Comparison of ENCODE assay signal across 10 mouse cellular contexts in genomic region chr14:20757370-20757907, GRCm38 (mm10). TPM values are rescaled to one million over a fixed set of nuclear protein-coding genes. Genes with fewer than 3 reads are reported as not detected.
A peak's percentile ranks its signal among the peaks of the same experiment; 100 is the strongest.
DNase-seq lines count a peak whose midpoint lies in the region; ATAC-seq lines count a peak whose summit lies in the region.
"Had no signal": no experiment of that assay in that cellular context is flagged by ENCODE, and none has a peak within 500 bp of the region (broad histone marks: within the 10 kb centered on the region; RNA-seq: fewer than 3 reads in every experiment).

No protein-coding gene starts in this region.

- H3K9me3 ChIP-seq in forebrain, embryonic 11.5 days (ENCODE audit: control insufficient read depth, low read length) = no peaks in the 10 kb centered on the region
- H3K9me3 ChIP-seq in forebrain, embryonic 13.5 days (replicated peaks) = no peaks in the 10 kb centered on the region

- DNase-seq in kidney, adult 18-20 months = peak; percentile 74
- DNase-seq in kidney, postnatal 14 days = no peak
- peak; percentile 33 for DNase-seq in urinary bladder, postnatal 14 days (ENCODE audit: low spot score)
- no peak for DNase-seq in urinary bladder, postnatal 36 days (ENCODE audit: low spot score in 2 of 2)
- peak; percentile 36 for DNase-seq in gastrocnemius, postnatal 10 days
- no peak for DNase-seq in forebrain, embryonic 11.5 days (ENCODE audit: low spot score)
- DNase-seq: embryo, embryonic 11 days; thymus, adult 18-20 months had no signal

- no peaks in the 10 kb centered on the region for H3K4me1 ChIP-seq in forebrain, embryonic 11.5 days (replicated peaks; ENCODE audit: control insufficient read depth, insufficient read depth, low read length)
- no peaks in the 10 kb centered on the region for H3K4me1 ChIP-seq in forebrain, embryonic 13.5 days

- ATAC-seq in forebrain, embryonic 11.5 days (replicated peaks; ENCODE audit: low FRiP score) = no peak
- ATAC-seq in forebrain, embryonic 13.5 days = no peak
- ATAC-seq: forebrain, embryonic 16.5 days had no signal

- no peak overlapping the region for H3K27ac ChIP-seq in forebrain, embryonic 11.5 days (ENCODE audit: low read depth, low read length)
- no peak overlapping the region for H3K27ac ChIP-seq in forebrain, embryonic 13.5 days

- H3K9ac ChIP-seq in forebrain, embryonic 11.5 days (ENCODE audit: low read length) = no peak overlapping the region
- H3K9ac ChIP-seq in forebrain, embryonic 13.5 days = no peak overlapping the region

- no peaks in the 10 kb centered on the region for H3K27me3 ChIP-seq in forebrain, embryonic 11.5 days (ENCODE audit: control insufficient read depth, insufficient read depth, low read length)
- no peaks in the 10 kb centered on the region for H3K27me3 ChIP-seq in forebrain, embryonic 13.5 days

- no peak overlapping the region for H3K4me3 ChIP-seq in forebrain, embryonic 11.5 days (ENCODE audit: low read depth, low read length)
- H3K4me3 ChIP-seq in forebrain, embryonic 13.5 days = no peak overlapping the region

- H3K4me2 ChIP-seq in forebrain, embryonic 11.5 days (ENCODE audit: low read depth, low read length, severe bottlenecking) = no peak overlapping the region
- H3K4me2 ChIP-seq in forebrain, embryonic 13.5 days = no peak overlapping the region

- peaks cover 3% of the 10 kb centered on the region; the same call in 1 of the 2 replicates for H3K36me3 ChIP-seq in forebrain, embryonic 11.5 days (ENCODE audit: control insufficient read depth, insufficient read depth, low read length)
- H3K36me3 ChIP-seq in forebrain, embryonic 13.5 days (ENCODE audit: poor library complexity, severe bottlenecking) = peaks cover 88% of the 10 kb centered on the region

- WGBS in forebrain, embryonic 11.5 days = 94% methylated on average over 22 of the region's 22 CpGs
- WGBS in forebrain, embryonic 13.5 days = 93% methylated on average over 22 of the region's 22 CpGs

RNA-seq across cellular contexts. Expression of gene Ndst2, which starts 23.1 kb away (rescaled TPM):
- total RNA-seq in gastrocnemius, postnatal 10 days (2021) = 10 to 100 TPM; 13.1 to 15.3 TPM
- polyA plus RNA-seq in forebrain, embryonic 11.5 days (2014; fragmentation: Nextera tagmentation; extraction: Ambion mirVana) = 25.7 and 32.5 TPM in 2 replicates
- 14.0 and 18.3 TPM in 2 replicates for polyA plus RNA-seq in forebrain, embryonic 13.5 days (2015; fragmentation: Nextera tagmentation; extraction: Ambion mirVana)

RNA-seq across cellular contexts. Expression of gene Camk2g, which starts 36.4 kb away (rescaled TPM):
- 100 to 1,000 TPM; 120 to 134 TPM for total RNA-seq in gastrocnemius, postnatal 10 days (2021)
- 46.8 and 52.0 TPM in 2 replicates for polyA plus RNA-seq in forebrain, embryonic 11.5 days (2014; fragmentation: Nextera tagmentation; extraction: Ambion mirVana)
- 60.7 and 81.8 TPM in 2 replicates for polyA plus RNA-seq in forebrain, embryonic 13.5 days (2015; fragmentation: Nextera tagmentation; extraction: Ambion mirVana)

RNA-seq across cellular contexts. Expression of gene Zswim8, which starts 50.1 kb away (rescaled TPM):
- total RNA-seq in gastrocnemius, postnatal 10 days (2021) = 10 to 100 TPM; 46.8 to 62.9 TPM
- polyA plus RNA-seq in forebrain, embryonic 11.5 days (2014; fragmentation: Nextera tagmentation; extraction: Ambion mirVana) = 31.7 and 37.3 TPM in 2 replicates
- 40.8 and 44.2 TPM in 2 replicates for polyA plus RNA-seq in forebrain, embryonic 13.5 days (2015; fragmentation: Nextera tagmentation; extraction: Ambion mirVana)

RNA-seq across cellular contexts. Expression of gene Chchd1, which starts 54.6 kb away (rescaled TPM):
- 100 to 1,000 TPM; 100 to 112 TPM for total RNA-seq in gastrocnemius, postnatal 10 days (2021)
- 236 and 256 TPM in 2 replicates for polyA plus RNA-seq in forebrain, embryonic 11.5 days (2014; fragmentation: Nextera tagmentation; extraction: Ambion mirVana)
- polyA plus RNA-seq in forebrain, embryonic 13.5 days (2015; fragmentation: Nextera tagmentation; extraction: Ambion mirVana) = 235 and 281 TPM in 2 replicates

Comparison
In these comparisons a context has a peak if more than half of its experiments do, and no peak if none do; other contexts are left out.
1. DNase-seq: peak in kidney, adult 18-20 months (single experiment), urinary bladder, postnatal 14 days (single experiment) and gastrocnemius, postnatal 10 days (single experiment); none in kidney, postnatal 14 days (single experiment), urinary bladder, postnatal 36 days (0 of 2) and forebrain, embryonic 11.5 days (single experiment).